Mouse (Mus musculus) lung, embryonic 16.5 days (tissue): ENCODE data around the gene Btbd10. TPM values are rescaled to one million over a fixed set of nuclear protein-coding genes. Genes with fewer than 3 reads are reported as not detected.

ENCODE experiments used
- polyA plus RNA-seq: library from polyadenylated mRNA; unstranded; fragments of >200 nt; fragmentation: Nextera tagmentation; extraction: Ambion mirVana; gene quantifications from 2 replicates; pipeline ENCODE4 v1.2.1, GENCODE M21; 2015

Gene Btbd10
- polyA plus RNA-seq, 1 experiment from 2014 or later = 23.0 TPM

Other genes starting within 250 kb of the Btbd10 start
- 12.6 and 13.5 TPM in 2 replicates for gene Arntl, start 161.9 kb downstream of the Btbd10 start, polyA plus RNA-seq
- gene Pth, start 19.2 kb upstream of the Btbd10 start, polyA plus RNA-seq = 0.23 TPM in 1 of 2 replicates, not detected in the other
- 74.8 and 79.2 TPM in 2 replicates for gene Far1, start 144.4 kb upstream of the Btbd10 start, polyA plus RNA-seq